ENCODE assay signal across 14 mouse cellular contexts in the genomic region with DNA sequence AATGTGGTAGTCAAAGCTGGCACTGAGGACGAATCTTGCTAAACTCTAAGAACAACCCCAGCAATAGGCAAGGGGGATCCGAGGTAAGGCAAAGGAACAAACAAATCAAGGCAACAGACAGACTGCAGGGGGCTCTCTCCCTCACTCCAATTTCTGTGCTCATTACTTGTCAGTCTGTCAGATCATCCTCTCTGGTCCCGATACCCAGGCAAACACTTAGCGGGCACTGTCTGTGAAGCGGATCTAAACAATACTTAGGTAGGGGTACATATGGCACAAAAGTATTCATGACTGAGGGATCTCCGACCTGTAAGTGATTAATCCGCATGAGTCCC. TPM values are rescaled to one million over a fixed set of nuclear protein-coding genes. Genes with fewer than 3 reads are reported as not detected.
DNase-seq lines count a peak whose midpoint lies in the region; ATAC-seq and TF ChIP-seq lines count a peak whose summit lies in the region.
"Had no signal": no experiment of that assay in that cellular context is flagged by ENCODE, and none has a peak within 500 bp of the region (broad histone marks: within the 10 kb centered on the region; RNA-seq: fewer than 3 reads in every experiment).

No protein-coding gene starts in this region.

- no peak for TF ChIP-seq POLR2A in bone marrow macrophage, adult 2 months (IDR thresholded peaks at IDR 0.05; ENCODE audit: borderline replicate concordance, low read depth, low read length)

- H3K27ac ChIP-seq in heart, postnatal 0 days (ENCODE audit: low read depth) = no peak overlapping the region
- H3K27ac ChIP-seq in midbrain, embryonic 10.5 days (replicated peaks) = peak overlapping the region; percentile 95
- no peak overlapping the region for H3K27ac ChIP-seq in midbrain, embryonic 16.5 days (ENCODE audit: low read length)
- peak overlapping the region; percentile 15; the same call in 1 of the 2 replicates for H3K27ac ChIP-seq in bone marrow macrophage, adult 2 months (ENCODE audit: insufficient read depth, low read depth, low read length)
- no peak overlapping the region for H3K27ac ChIP-seq in hindbrain, postnatal 0 days
- H3K27ac ChIP-seq: embryonic facial prominence, embryonic 13.5 days; left cerebral cortex, adult 2 months; liver, embryonic 12.5 days had no signal

- ATAC-seq in heart, postnatal 0 days (ENCODE audit: insufficient read depth, low read depth) = no peak
- no peak for ATAC-seq in midbrain, embryonic 16.5 days
- no peak for ATAC-seq in hindbrain, postnatal 0 days
- no peak for ATAC-seq in frontal cortex, adult (ENCODE audit: low TSS enrichment)
- ATAC-seq: liver, embryonic 12.5 days had no signal

- no peak for DNase-seq in heart, postnatal 0 days (ENCODE audit: low spot score)
- no peak for DNase-seq in heart, postnatal 14 days
- DNase-seq in midbrain, embryonic 10.5 days (ENCODE audit: low spot score) = no peak
- no peak for DNase-seq in hindbrain, postnatal 0 days (ENCODE audit: low spot score)
- DNase-seq: adrenal gland, postnatal 36 days; cerebellum, adult 9-10 months; thymus, postnatal 25 days had no signal

- no peak for TF ChIP-seq CTCF in heart, postnatal 0 days (IDR thresholded peaks at IDR 0.05; ENCODE audit: low read depth)
- TF ChIP-seq CTCF in bone marrow macrophage, adult 2 months (IDR thresholded peaks at IDR 0.05; ENCODE audit: low read depth, low read length) = no peak
- peak; percentile 39; the same call in 1 of the 2 replicates for TF ChIP-seq CTCF in hindbrain, postnatal 0 days (IDR thresholded peaks at IDR 0.05; ENCODE audit: low read depth)

- peak overlapping the region; percentile 32; the same call in 1 of the 2 replicates for H3K4me2 ChIP-seq in heart, postnatal 0 days (ENCODE audit: low read depth, low read length)
- no peak overlapping the region for H3K4me2 ChIP-seq in midbrain, embryonic 16.5 days (ENCODE audit: low read length)
- no peak overlapping the region for H3K4me2 ChIP-seq in hindbrain, postnatal 0 days (ENCODE audit: low read depth, low read length)
- H3K4me2 ChIP-seq: embryonic facial prominence, embryonic 13.5 days; heart, embryonic 13.5 days; liver, embryonic 12.5 days had no signal

- peaks cover 54% of the 10 kb centered on the region for H3K36me3 ChIP-seq in heart, postnatal 0 days (replicated peaks; ENCODE audit: control insufficient read depth, insufficient read depth, low read length)
- H3K36me3 ChIP-seq in midbrain, embryonic 10.5 days = peaks cover 71% of the 10 kb centered on the region
- H3K36me3 ChIP-seq in midbrain, embryonic 16.5 days (ENCODE audit: control insufficient read depth, insufficient read depth, low read length) = peaks cover 15% of the 10 kb centered on the region
- peaks cover 16% of the 10 kb centered on the region for H3K36me3 ChIP-seq in hindbrain, postnatal 0 days (ENCODE audit: insufficient read depth, low read length)

- no peaks in the 10 kb centered on the region for H3K9me3 ChIP-seq in heart, postnatal 0 days (replicated peaks; ENCODE audit: control insufficient read depth, low read length)
- H3K9me3 ChIP-seq in midbrain, embryonic 10.5 days (replicated peaks) = no peaks in the 10 kb centered on the region
- no peaks in the 10 kb centered on the region for H3K9me3 ChIP-seq in midbrain, embryonic 16.5 days (replicated peaks; ENCODE audit: control insufficient read depth, low read length, poor library complexity, severe bottlenecking)
- no peaks in the 10 kb centered on the region for H3K9me3 ChIP-seq in hindbrain, postnatal 0 days (ENCODE audit: low read length)
- H3K9me3 ChIP-seq: embryonic facial prominence, embryonic 13.5 days; heart, embryonic 13.5 days; liver, embryonic 12.5 days had no signal

- intact Hi-C loops in heart, postnatal 14 days (cut with DNase I) = no loop called here

- no peaks in the 10 kb centered on the region for H3K27me3 ChIP-seq in heart, postnatal 0 days (ENCODE audit: control insufficient read depth, insufficient read depth, low read length)
- no peaks in the 10 kb centered on the region for H3K27me3 ChIP-seq in midbrain, embryonic 10.5 days (ENCODE audit: low read depth, poor library complexity, severe bottlenecking)
- no peaks in the 10 kb centered on the region for H3K27me3 ChIP-seq in midbrain, embryonic 16.5 days (ENCODE audit: control insufficient read depth, insufficient read depth, low read depth, low read length)
- H3K27me3 ChIP-seq in hindbrain, postnatal 0 days (ENCODE audit: insufficient read depth, low read length) = no peaks in the 10 kb centered on the region
- H3K27me3 ChIP-seq: embryonic facial prominence, embryonic 13.5 days; heart, embryonic 13.5 days; liver, embryonic 12.5 days had no signal

- no peak overlapping the region for H3K9ac ChIP-seq in heart, postnatal 0 days (replicated peaks; ENCODE audit: low read depth, low read length)
- H3K9ac ChIP-seq in midbrain, embryonic 16.5 days (ENCODE audit: low read depth, low read length) = no peak overlapping the region
- H3K9ac ChIP-seq in hindbrain, postnatal 0 days (replicated peaks; ENCODE audit: low read length) = no peak overlapping the region
- H3K9ac ChIP-seq: embryonic facial prominence, embryonic 13.5 days; heart, embryonic 13.5 days; liver, embryonic 12.5 days had no signal

- no peak overlapping the region for H3K4me3 ChIP-seq in heart, postnatal 0 days (ENCODE audit: low read depth, low read length)
- H3K4me3 ChIP-seq in midbrain, embryonic 10.5 days = no peak overlapping the region
- H3K4me3 ChIP-seq in midbrain, embryonic 16.5 days (ENCODE audit: low read depth, low read length) = no peak overlapping the region
- H3K4me3 ChIP-seq in bone marrow macrophage, adult 2 months (ENCODE audit: insufficient read depth, low read length) = no peak overlapping the region
- H3K4me3 ChIP-seq in hindbrain, postnatal 0 days (ENCODE audit: low read length) = no peak overlapping the region
- H3K4me3 ChIP-seq: embryonic facial prominence, embryonic 13.5 days; heart, embryonic 13.5 days; left cerebral cortex, adult 2 months; liver, embryonic 12.5 days had no signal

- no peaks in the 10 kb centered on the region for H3K4me1 ChIP-seq in heart, postnatal 0 days (ENCODE audit: control insufficient read depth, insufficient read depth)
- peaks cover 66% of the 10 kb centered on the region for H3K4me1 ChIP-seq in midbrain, embryonic 10.5 days
- H3K4me1 ChIP-seq in midbrain, embryonic 16.5 days (ENCODE audit: control insufficient read depth, insufficient read depth, low read length) = peaks cover under 1% of the 10 kb centered on the region; the same call in 1 of the 2 replicates
- peaks cover 21% of the 10 kb centered on the region for H3K4me1 ChIP-seq in bone marrow macrophage, adult 2 months (ENCODE audit: control insufficient read depth, insufficient read depth, low read length)
- H3K4me1 ChIP-seq in hindbrain, postnatal 0 days (ENCODE audit: insufficient read depth, low read length) = no peaks in the 10 kb centered on the region; the same call in 1 of the 2 replicates
- H3K4me1 ChIP-seq: embryonic facial prominence, embryonic 13.5 days had no signal

- 74% methylated on average over 7 of the region's 7 CpGs for WGBS in heart, postnatal 0 days
- WGBS in midbrain, embryonic 10.5 days = 79% methylated on average over 7 of the region's 7 CpGs
- 55% methylated on average over 7 of the region's 7 CpGs for WGBS in midbrain, embryonic 16.5 days
- 56% methylated on average over 7 of the region's 7 CpGs for WGBS in hindbrain, postnatal 0 days

- no peak for TF ChIP-seq EP300 in heart, postnatal 0 days (IDR thresholded peaks at IDR 0.05; ENCODE audit: low read depth)

RNA-seq across cellular contexts. Expression of a gene that starts 8.7 kb away (rescaled TPM):
- total RNA-seq in heart, postnatal 0 days (2014; rRNA removed; ENCODE audit: low replicate concordance) = 40.3 and 55.3 TPM in 2 replicates
- polyA plus RNA-seq in heart, postnatal 0 days (2015; fragmentation: Nextera tagmentation; extraction: Ambion mirVana) = 74.4 and 77.7 TPM in 2 replicates
- 10 to 100 TPM; 77.8 to 81.7 TPM for total RNA-seq in heart, postnatal 14 days (2021)
- 179 and 187 TPM in 2 replicates for polyA plus RNA-seq in midbrain, embryonic 10.5 days (2016; fragmentation: Nextera tagmentation; extraction: Ambion mirVana)
- polyA plus RNA-seq in midbrain, embryonic 16.5 days (2015; fragmentation: Nextera tagmentation; extraction: Ambion mirVana) = 217 and 220 TPM in 2 replicates
- polyA plus RNA-seq in bone marrow macrophage, adult 2 months (2012; ENCODE audit: insufficient read depth, insufficient read length, missing spikeins) = 78.0 and 83.3 TPM in 2 replicates
- total RNA-seq in hindbrain, postnatal 0 days (2014; rRNA removed) = 122 and 137 TPM in 2 replicates
- 214 and 223 TPM in 2 replicates for polyA plus RNA-seq in hindbrain, postnatal 0 days (2015; fragmentation: Nextera tagmentation; extraction: Ambion mirVana)

RNA-seq across cellular contexts. Expression of a gene that starts 21.0 kb away (rescaled TPM):
- total RNA-seq in heart, postnatal 0 days (2014; rRNA removed; ENCODE audit: low replicate concordance) = 3.5 and 5.5 TPM in 2 replicates
- polyA plus RNA-seq in heart, postnatal 0 days (2015; fragmentation: Nextera tagmentation; extraction: Ambion mirVana) = 1.2 and 1.9 TPM in 2 replicates
- 1 to 10 TPM; 5.4 to 5.9 TPM for total RNA-seq in heart, postnatal 14 days (2021)
- 53.7 and 67.5 TPM in 2 replicates for polyA plus RNA-seq in midbrain, embryonic 10.5 days (2016; fragmentation: Nextera tagmentation; extraction: Ambion mirVana)
- polyA plus RNA-seq in midbrain, embryonic 16.5 days (2015; fragmentation: Nextera tagmentation; extraction: Ambion mirVana) = 27.9 and 33.2 TPM in 2 replicates
- polyA plus RNA-seq in bone marrow macrophage, adult 2 months (2012; ENCODE audit: insufficient read depth, insufficient read length, missing spikeins) = 1.3 and 1.7 TPM in 2 replicates
- 94.8 and 95.3 TPM in 2 replicates for total RNA-seq in hindbrain, postnatal 0 days (2014; rRNA removed)
- polyA plus RNA-seq in hindbrain, postnatal 0 days (2015; fragmentation: Nextera tagmentation; extraction: Ambion mirVana) = 28.1 and 30.6 TPM in 2 replicates

RNA-seq across cellular contexts. Expression of a gene that starts 52.7 kb away (rescaled TPM):
- total RNA-seq in heart, postnatal 0 days (2014; rRNA removed; ENCODE audit: low replicate concordance) = 8.4 and 17.5 TPM in 2 replicates
- 5.0 and 5.4 TPM in 2 replicates for polyA plus RNA-seq in heart, postnatal 0 days (2015; fragmentation: Nextera tagmentation; extraction: Ambion mirVana)
- 1 to 10 TPM; 1.1 to 1.7 TPM for total RNA-seq in heart, postnatal 14 days (2021)
- 93.3 and 105 TPM in 2 replicates for polyA plus RNA-seq in midbrain, embryonic 10.5 days (2016; fragmentation: Nextera tagmentation; extraction: Ambion mirVana)
- 3.9 and 5.2 TPM in 2 replicates for polyA plus RNA-seq in midbrain, embryonic 16.5 days (2015; fragmentation: Nextera tagmentation; extraction: Ambion mirVana)
- polyA plus RNA-seq in bone marrow macrophage, adult 2 months (2012; ENCODE audit: insufficient read depth, insufficient read length, missing spikeins) = 15.3 and 26.1 TPM in 2 replicates
- 11.0 and 15.0 TPM in 2 replicates for total RNA-seq in hindbrain, postnatal 0 days (2014; rRNA removed)
- polyA plus RNA-seq in hindbrain, postnatal 0 days (2015; fragmentation: Nextera tagmentation; extraction: Ambion mirVana) = 8.4 and 11.0 TPM in 2 replicates

Comparison
In these comparisons a context has a peak if more than half of its experiments do, and no peak if none do; other contexts are left out.
1. H3K27ac ChIP-seq: peak in midbrain, embryonic 10.5 days (single experiment) and bone marrow macrophage, adult 2 months (single experiment); none in heart, postnatal 0 days (single experiment), midbrain, embryonic 16.5 days (single experiment) and hindbrain, postnatal 0 days (single experiment).